Mouse (Mus musculus): ENCODE measurements around the gene Arrb2. TPM values are rescaled to one million over a fixed set of nuclear protein-coding genes. Genes with fewer than 3 reads are reported as not detected.
"Not testable (repeated sequence)": the region's sequence is repeated elsewhere in the genome, so short reads cannot be mapped to it uniquely, and the experiment has no call there.

Arrb2 gene
- polyA plus RNA-seq, 1 experiment from 2014 or later: 15.8 TPM

GRCm38 (mm10) chr11:70472716-70473115 lies 40.3 kb downstream of the Arrb2 start:
- Histone ChIP-seq H3K9ac (ENCODE audit: low read depth, low read length) (no peak overlapping the region), H3K36me3 (ENCODE audit: control insufficient read depth, insufficient read depth) (no peaks in the 10 kb centered on the region), H3K4me2 (ENCODE audit: low read depth, low read length) (no peak overlapping the region), H3K4me1 (ENCODE audit: control insufficient read depth, low read depth, low read length) (no peaks in the 10 kb centered on the region), H3K27ac (ENCODE audit: low read length) (no peak overlapping the region), H3K4me3 (ENCODE audit: low read depth, low read length) (no peak overlapping the region), H3K9me3 (replicated peaks; ENCODE audit: control insufficient read depth, low read length) (no peaks in the 10 kb centered on the region), H3K27me3 (ENCODE audit: control insufficient read depth, insufficient read depth, low read depth, low read length) (no peaks in the 10 kb centered on the region)
- no peak for ATAC-seq (ENCODE audit: low read depth)

- not testable (repeated sequence) for H3K27ac ChIP-seq (ENCODE audit: low read length); H3K4me2 ChIP-seq (ENCODE audit: low read depth, low read length); H3K27me3 ChIP-seq (ENCODE audit: control insufficient read depth, insufficient read depth, low read depth, low read length); H3K4me3 ChIP-seq (ENCODE audit: low read depth, low read length); H3K9me3 ChIP-seq (replicated peaks; ENCODE audit: control insufficient read depth, low read length); H3K9ac ChIP-seq (ENCODE audit: low read depth, low read length); H3K4me1 ChIP-seq (ENCODE audit: control insufficient read depth, low read depth, low read length); H3K36me3 ChIP-seq (ENCODE audit: control insufficient read depth, insufficient read depth); ATAC-seq (ENCODE audit: low read depth)
- WGBS (ENCODE audit: insufficient replicate concordance): 73% methylated on average over 5 of the region's 5 CpGs
These were observed 40.9 kb downstream of the Arrb2 start for GRCm38 (mm10) chr11:70473291-70473690.

DNA sequence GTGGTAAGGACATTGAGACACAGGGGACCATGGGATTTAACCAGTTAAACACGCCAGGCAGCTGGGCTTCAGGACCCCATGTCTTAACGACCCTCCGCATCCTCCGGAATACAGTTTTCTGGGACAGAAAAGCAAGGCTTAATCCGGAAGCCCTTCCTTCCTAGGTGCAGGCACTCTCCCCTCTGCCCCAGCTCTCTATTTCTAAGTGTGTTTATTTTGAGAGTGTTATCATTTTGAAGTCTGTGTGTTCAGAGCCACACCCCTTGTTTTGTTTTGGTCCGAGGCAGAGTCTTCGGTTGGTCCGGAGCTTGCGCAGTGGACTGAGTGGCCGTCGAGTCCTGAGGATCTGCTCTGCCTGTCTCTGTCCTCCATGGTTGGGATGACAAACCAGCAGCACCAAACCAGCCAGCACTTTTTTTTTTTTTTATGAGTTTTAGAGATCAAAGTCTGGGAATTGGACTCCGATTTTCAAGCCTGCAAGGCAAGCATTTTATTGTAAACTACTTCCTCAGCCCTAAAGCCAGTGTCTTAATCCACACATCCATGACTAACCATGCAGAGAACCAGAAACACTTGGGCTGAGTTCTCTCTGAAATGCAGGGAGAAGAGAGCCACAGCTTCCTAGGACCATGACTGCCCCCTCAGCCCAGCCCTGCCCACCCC lies 42.6 kb downstream of the Arrb2 start:
- Histone ChIP-seq H3K4me1 (ENCODE audit: control insufficient read depth, low read depth, low read length) (no peaks in the 10 kb centered on the region), H3K4me2 (ENCODE audit: low read depth, low read length) (no peak overlapping the region), H3K4me3 (ENCODE audit: low read depth, low read length) (no peak overlapping the region), H3K36me3 (ENCODE audit: control insufficient read depth, insufficient read depth) (no peaks in the 10 kb centered on the region), H3K9me3 (replicated peaks; ENCODE audit: control insufficient read depth, low read length) (no peaks in the 10 kb centered on the region), H3K9ac (ENCODE audit: low read depth, low read length) (no peak overlapping the region), H3K27me3 (ENCODE audit: control insufficient read depth, insufficient read depth, low read depth, low read length) (no peaks in the 10 kb centered on the region), H3K27ac (ENCODE audit: low read length) (no peak overlapping the region)
- 60% methylated on average over 12 of the region's 12 CpGs for WGBS (ENCODE audit: insufficient replicate concordance)
- no peak for ATAC-seq (ENCODE audit: low read depth)

GRCm38 (mm10) chr11:70485498-70485897 lies 53.1 kb downstream of the Arrb2 start:
- no peaks in the 10 kb centered on the region for H3K36me3 ChIP-seq (ENCODE audit: control insufficient read depth, insufficient read depth)
- H3K4me2 ChIP-seq (ENCODE audit: low read depth, low read length): no peak overlapping the region
- no peaks in the 10 kb centered on the region for H3K27me3 ChIP-seq (ENCODE audit: control insufficient read depth, insufficient read depth, low read depth, low read length)
- H3K9me3 ChIP-seq (replicated peaks; ENCODE audit: control insufficient read depth, low read length): no peaks in the 10 kb centered on the region
- no peak overlapping the region for H3K4me3 ChIP-seq (ENCODE audit: low read depth, low read length)
- no peaks in the 10 kb centered on the region for H3K4me1 ChIP-seq (ENCODE audit: control insufficient read depth, low read depth, low read length)
- H3K27ac ChIP-seq (ENCODE audit: low read length): no peak overlapping the region
- H3K9ac ChIP-seq (ENCODE audit: low read depth, low read length): no peak overlapping the region
- ATAC-seq (ENCODE audit: low read depth): no peak
- 37% methylated on average over 2 of the region's 2 CpGs for WGBS (ENCODE audit: insufficient replicate concordance)

- Histone ChIP-seq H3K4me2 (ENCODE audit: low read depth, low read length) (no peak overlapping the region), H3K9me3 (replicated peaks; ENCODE audit: control insufficient read depth, low read length) (no peaks in the 10 kb centered on the region), H3K27ac (ENCODE audit: low read length) (no peak overlapping the region), H3K27me3 (ENCODE audit: control insufficient read depth, insufficient read depth, low read depth, low read length) (no peaks in the 10 kb centered on the region), H3K36me3 (ENCODE audit: control insufficient read depth, insufficient read depth) (no peaks in the 10 kb centered on the region), H3K9ac (ENCODE audit: low read depth, low read length) (no peak overlapping the region), H3K4me1 (ENCODE audit: control insufficient read depth, low read depth, low read length) (no peaks in the 10 kb centered on the region), H3K4me3 (ENCODE audit: low read depth, low read length) (no peak overlapping the region)
- ATAC-seq (ENCODE audit: low read depth): no peak
- WGBS (ENCODE audit: insufficient replicate concordance): 34% methylated on average over 4 of the region's 4 CpGs
These were observed 55.4 kb downstream of the Arrb2 start for GRCm38 (mm10) chr11:70487816-70488215.

DNA sequence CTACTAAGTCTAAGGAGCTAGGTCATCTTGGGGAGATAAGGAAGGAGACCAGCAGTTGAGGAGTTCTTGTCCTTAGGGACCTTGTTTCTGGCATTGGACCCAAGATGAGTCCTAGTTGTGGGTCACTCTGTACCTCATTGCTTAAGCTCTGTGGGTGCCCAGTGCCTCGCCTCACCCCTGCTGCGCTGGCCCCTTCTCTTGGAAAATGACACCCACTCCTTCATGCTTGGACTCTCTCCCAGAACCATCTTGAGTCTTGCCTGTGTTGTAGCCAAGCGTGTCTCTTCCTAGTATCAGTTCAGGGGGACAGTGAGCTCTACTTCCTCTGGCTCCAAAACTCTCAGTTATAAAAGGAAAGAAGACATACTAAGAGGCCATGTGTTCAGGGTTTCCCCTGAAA lies 56.7 kb downstream of the Arrb2 start:
- 56% methylated on average over 3 of the region's 3 CpGs for WGBS (ENCODE audit: insufficient replicate concordance)
- no peak overlapping the region for H3K4me2 ChIP-seq (ENCODE audit: low read depth, low read length)
- H3K4me1 ChIP-seq (ENCODE audit: control insufficient read depth, low read depth, low read length): no peaks in the 10 kb centered on the region
- H3K27me3 ChIP-seq (ENCODE audit: control insufficient read depth, insufficient read depth, low read depth, low read length): no peaks in the 10 kb centered on the region
- H3K4me3 ChIP-seq (ENCODE audit: low read depth, low read length): no peak overlapping the region
- no peak overlapping the region for H3K9ac ChIP-seq (ENCODE audit: low read depth, low read length)
- ATAC-seq (ENCODE audit: low read depth): no peak
- no peak overlapping the region for H3K27ac ChIP-seq (ENCODE audit: low read length)
- no peaks in the 10 kb centered on the region for H3K9me3 ChIP-seq (replicated peaks; ENCODE audit: control insufficient read depth, low read length)
- no peaks in the 10 kb centered on the region for H3K36me3 ChIP-seq (ENCODE audit: control insufficient read depth, insufficient read depth)

DNA sequence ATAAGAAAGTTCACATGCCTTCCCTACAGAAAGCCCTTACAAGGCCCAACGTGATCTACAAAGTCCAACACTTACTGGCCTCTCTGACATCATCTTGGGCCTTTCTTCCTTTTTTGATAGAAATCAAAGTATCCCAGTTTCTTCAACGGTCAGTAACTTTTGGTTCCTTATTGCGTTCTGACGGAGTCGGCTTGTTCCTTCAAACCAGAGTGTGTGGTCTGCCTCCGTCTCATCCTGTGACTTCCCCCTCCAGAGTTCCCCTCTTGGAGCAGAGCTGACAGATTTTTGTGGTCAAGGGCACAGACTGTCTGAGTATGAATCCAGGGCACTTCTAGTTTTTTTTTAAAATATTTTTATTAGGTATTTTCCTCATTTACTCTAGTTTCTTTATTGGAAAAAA lies 57.2 kb downstream of the Arrb2 start:
- Histone ChIP-seq H3K27me3 (ENCODE audit: control insufficient read depth, insufficient read depth, low read depth, low read length) (no peaks in the 10 kb centered on the region), H3K9me3 (replicated peaks; ENCODE audit: control insufficient read depth, low read length) (no peaks in the 10 kb centered on the region), H3K4me3 (ENCODE audit: low read depth, low read length) (no peak overlapping the region), H3K4me2 (ENCODE audit: low read depth, low read length) (no peak overlapping the region), H3K27ac (ENCODE audit: low read length) (no peak overlapping the region), H3K9ac (ENCODE audit: low read depth, low read length) (no peak overlapping the region), H3K36me3 (ENCODE audit: control insufficient read depth, insufficient read depth) (no peaks in the 10 kb centered on the region), H3K4me1 (ENCODE audit: control insufficient read depth, low read depth, low read length) (no peaks in the 10 kb centered on the region)
- 23% methylated on average over 6 of the region's 6 CpGs for WGBS (ENCODE audit: insufficient replicate concordance)
- ATAC-seq (ENCODE audit: low read depth): no peak

Small RNA genes lying within 50 kb of the gene (microRNA-seq; reads per million reads assigned to microRNA genes)
- gene Mir7115: 0.98 reads per million

Other genes with a start within 250 kb of the Arrb2 start
- gene Slc16a11, start 219.9 kb upstream of the Arrb2 start, polyA plus RNA-seq (2015; fragmentation: Nextera tagmentation; extraction: Ambion mirVana): 1.1 and 1.3 TPM in 2 replicates
- 2.6 and 4.3 TPM in 2 replicates for gene Slc16a13, start 211.6 kb upstream of the Arrb2 start, polyA plus RNA-seq (2015; fragmentation: Nextera tagmentation; extraction: Ambion mirVana)
- 2.1 and 2.3 TPM in 2 replicates for gene Bcl6b, start 202.8 kb upstream of the Arrb2 start, polyA plus RNA-seq (2015; fragmentation: Nextera tagmentation; extraction: Ambion mirVana)
- 53.9 and 54.5 TPM in 2 replicates for gene 0610010K14Rik, start 194.7 kb upstream of the Arrb2 start, polyA plus RNA-seq (2015; fragmentation: Nextera tagmentation; extraction: Ambion mirVana)
- gene Gm21988, start 192.8 kb upstream of the Arrb2 start, polyA plus RNA-seq (2015; fragmentation: Nextera tagmentation; extraction: Ambion mirVana): 3.4 and 4.3 TPM in 2 replicates
- gene Rnasek, start 192.8 kb upstream of the Arrb2 start, polyA plus RNA-seq (2015; fragmentation: Nextera tagmentation; extraction: Ambion mirVana): 146 and 159 TPM in 2 replicates
- gene Alox12, start 177.3 kb upstream of the Arrb2 start, polyA plus RNA-seq (2015; fragmentation: Nextera tagmentation; extraction: Ambion mirVana): 13.0 and 14.8 TPM in 2 replicates
- 0.11 TPM in 1 of 2 replicates, not detected in the other for gene Alox12e, start 110.0 kb upstream of the Arrb2 start, polyA plus RNA-seq (2015; fragmentation: Nextera tagmentation; extraction: Ambion mirVana)
- gene Alox15, start 80.6 kb upstream of the Arrb2 start, polyA plus RNA-seq (2015; fragmentation: Nextera tagmentation; extraction: Ambion mirVana): 1.7 and 2.0 TPM in 2 replicates
- 11.1 and 13.1 TPM in 2 replicates for gene Pelp1, start 22.6 kb upstream of the Arrb2 start, polyA plus RNA-seq (2015; fragmentation: Nextera tagmentation; extraction: Ambion mirVana)
- 12.8 and 13.7 TPM in 2 replicates for gene Med11, start 19.3 kb downstream of the Arrb2 start, polyA plus RNA-seq (2015; fragmentation: Nextera tagmentation; extraction: Ambion mirVana)
- 0.42 and 0.87 TPM in 2 replicates for gene Zmynd15, start 26.8 kb downstream of the Arrb2 start, polyA plus RNA-seq (2015; fragmentation: Nextera tagmentation; extraction: Ambion mirVana)
- gene Cxcl16, start 27.3 kb downstream of the Arrb2 start, polyA plus RNA-seq (2015; fragmentation: Nextera tagmentation; extraction: Ambion mirVana): 2.6 and 3.0 TPM in 2 replicates
- gene Tm4sf5, start 72.6 kb downstream of the Arrb2 start, polyA plus RNA-seq (2015; fragmentation: Nextera tagmentation; extraction: Ambion mirVana): 0.65 and 2.3 TPM in 2 replicates
- gene Vmo1, start 82.0 kb downstream of the Arrb2 start, polyA plus RNA-seq (2015; fragmentation: Nextera tagmentation; extraction: Ambion mirVana): 0.44 and 0.65 TPM in 2 replicates
- gene Gltpd2, start 86.6 kb downstream of the Arrb2 start, polyA plus RNA-seq (2015; fragmentation: Nextera tagmentation; extraction: Ambion mirVana): 33.8 and 35.3 TPM in 2 replicates
- gene Psmb6, start 92.7 kb downstream of the Arrb2 start, polyA plus RNA-seq (2015; fragmentation: Nextera tagmentation; extraction: Ambion mirVana): 291 and 307 TPM in 2 replicates
- gene Gm40193, start 100.3 kb downstream of the Arrb2 start, polyA plus RNA-seq (2015; fragmentation: Nextera tagmentation; extraction: Ambion mirVana): not detected in 2 replicates
- gene Pld2, start 107.4 kb downstream of the Arrb2 start, polyA plus RNA-seq (2015; fragmentation: Nextera tagmentation; extraction: Ambion mirVana): 2.1 and 2.9 TPM in 2 replicates
- 4.0 and 6.0 TPM in 2 replicates for gene Mink1, start 130.2 kb downstream of the Arrb2 start, polyA plus RNA-seq (2015; fragmentation: Nextera tagmentation; extraction: Ambion mirVana)
- not detected in 2 replicates for gene 4930544D05Rik, start 183.2 kb downstream of the Arrb2 start, polyA plus RNA-seq (2015; fragmentation: Nextera tagmentation; extraction: Ambion mirVana)
- not detected in 2 replicates for gene Chrne, start 186.6 kb downstream of the Arrb2 start, polyA plus RNA-seq (2015; fragmentation: Nextera tagmentation; extraction: Ambion mirVana)
- 2.3 and 3.9 TPM in 2 replicates for gene Gp1ba, start 206.5 kb downstream of the Arrb2 start, polyA plus RNA-seq (2015; fragmentation: Nextera tagmentation; extraction: Ambion mirVana)
- 76.4 and 79.6 TPM in 2 replicates for gene Rnf167, start 214.6 kb downstream of the Arrb2 start, polyA plus RNA-seq (2015; fragmentation: Nextera tagmentation; extraction: Ambion mirVana)
- gene Slc25a11, start 214.8 kb downstream of the Arrb2 start, polyA plus RNA-seq (2015; fragmentation: Nextera tagmentation; extraction: Ambion mirVana): 74.5 and 79.2 TPM in 2 replicates
- 899 and 965 TPM in 2 replicates for gene Pfn1, start 222.0 kb downstream of the Arrb2 start, polyA plus RNA-seq (2015; fragmentation: Nextera tagmentation; extraction: Ambion mirVana)
- gene Eno3, start 224.6 kb downstream of the Arrb2 start, polyA plus RNA-seq (2015; fragmentation: Nextera tagmentation; extraction: Ambion mirVana): 11.6 and 22.1 TPM in 2 replicates
- gene Spag7, start 236.8 kb downstream of the Arrb2 start, polyA plus RNA-seq (2015; fragmentation: Nextera tagmentation; extraction: Ambion mirVana): 57.5 and 59.7 TPM in 2 replicates

Measured in liver, embryonic 16.5 days (tissue).